Mouse (Mus musculus): ENCODE data around the gene Qars. TPM values are rescaled to one million over a fixed set of nuclear protein-coding genes. Genes with fewer than 3 reads are reported as not detected.
A peak's percentile ranks its signal among the peaks of the same experiment; 100 is the strongest.

Qars gene
- total RNA-seq, 1 experiment from 2014 or later, result 129 TPM

GRCm38 (mm10) chr9:108517253-108517930 lies 9.9 kb downstream of the Qars start:
- ATAC-seq (replicated peaks; ENCODE audit: insufficient number of reproducible peaks, low FRiP score, low TSS enrichment, poor library complexity, severe bottlenecking), result peak; percentile 19

- ATAC-seq (replicated peaks; ENCODE audit: insufficient number of reproducible peaks, low FRiP score, low TSS enrichment, poor library complexity, severe bottlenecking), result peak; percentile 16; the same call in 1 of the 2 replicates
Measured at GRCm38 (mm10) chr9:108517931-108518332, 10.4 kb downstream of the Qars start.

GRCm38 (mm10) chr9:108521604-108522003 lies 14.1 kb downstream of the Qars start:
- ATAC-seq (replicated peaks; ENCODE audit: insufficient number of reproducible peaks, low FRiP score, low TSS enrichment, poor library complexity, severe bottlenecking), result no peak

GRCm38 (mm10) chr9:108523341-108523740 lies 15.8 kb downstream of the Qars start:
- no peak for ATAC-seq (replicated peaks; ENCODE audit: insufficient number of reproducible peaks, low FRiP score, low TSS enrichment, poor library complexity, severe bottlenecking)

- ATAC-seq (replicated peaks; ENCODE audit: insufficient number of reproducible peaks, low FRiP score, low TSS enrichment, poor library complexity, severe bottlenecking), result no peak
Measured at GRCm38 (mm10) chr9:108525400-108525799, 17.9 kb downstream of the Qars start.

- ATAC-seq (replicated peaks; ENCODE audit: insufficient number of reproducible peaks, low FRiP score, low TSS enrichment, poor library complexity, severe bottlenecking), result no peak
Measured at GRCm38 (mm10) chr9:108530954-108531353, 23.4 kb downstream of the Qars start.

- no peak for ATAC-seq (replicated peaks; ENCODE audit: insufficient number of reproducible peaks, low FRiP score, low TSS enrichment, poor library complexity, severe bottlenecking)
Measured at GRCm38 (mm10) chr9:108531496-108531895, 24.0 kb downstream of the Qars start.

- no peak for ATAC-seq (replicated peaks; ENCODE audit: insufficient number of reproducible peaks, low FRiP score, low TSS enrichment, poor library complexity, severe bottlenecking)
Measured at GRCm38 (mm10) chr9:108540846-108541245, 33.3 kb downstream of the Qars start.

GRCm38 (mm10) chr9:108545986-108546385 lies 38.5 kb downstream of the Qars start:
- ATAC-seq (replicated peaks; ENCODE audit: insufficient number of reproducible peaks, low FRiP score, low TSS enrichment, poor library complexity, severe bottlenecking), result no peak

- ATAC-seq (replicated peaks; ENCODE audit: insufficient number of reproducible peaks, low FRiP score, low TSS enrichment, poor library complexity, severe bottlenecking), result no peak
Measured at GRCm38 (mm10) chr9:108546875-108547274, 39.4 kb downstream of the Qars start.

GRCm38 (mm10) chr9:108559169-108559568 lies 51.7 kb downstream of the Qars start:
- ATAC-seq (replicated peaks; ENCODE audit: insufficient number of reproducible peaks, low FRiP score, low TSS enrichment, poor library complexity, severe bottlenecking), result no peak

- peak; percentile 96 for ATAC-seq (replicated peaks; ENCODE audit: insufficient number of reproducible peaks, low FRiP score, low TSS enrichment, poor library complexity, severe bottlenecking)
Measured at GRCm38 (mm10) chr9:108560227-108560841, 52.8 kb downstream of the Qars start, which contains the start of gene Impdh2. Impdh2 (plus strand) TSS chr9:108560286.

- ATAC-seq (replicated peaks; ENCODE audit: insufficient number of reproducible peaks, low FRiP score, low TSS enrichment, poor library complexity, severe bottlenecking), result no peak
Measured at GRCm38 (mm10) chr9:108563671-108564070, 56.2 kb downstream of the Qars start.

GRCm38 (mm10) chr9:108564131-108564530 lies 56.6 kb downstream of the Qars start:
- ATAC-seq (replicated peaks; ENCODE audit: insufficient number of reproducible peaks, low FRiP score, low TSS enrichment, poor library complexity, severe bottlenecking), result no peak

Other genes with a start within 250 kb of the Qars start
- 3.2 to 5.7 TPM (median 5.0 TPM) in 3 replicates for gene Dag1, start 243.7 kb upstream of the Qars start, total RNA-seq (2017)
- 1.1 to 1.9 TPM (median 1.6 TPM) in 3 replicates for gene Nicn1, start 217.3 kb upstream of the Qars start, total RNA-seq (2017)
- 0.57 to 1.1 TPM in 2 of 3 replicates, not detected in the other for gene Amt, start 210.9 kb upstream of the Qars start, total RNA-seq (2017)
- 777 to 880 TPM (median 867 TPM) in 3 replicates for gene Rhoa, start 201.6 kb upstream of the Qars start, total RNA-seq (2017)
- gene Tcta, start 201.5 kb upstream of the Qars start, total RNA-seq (2017), result 9.4 to 19.9 TPM (median 16.0 TPM) in 3 replicates
- 1,210 to 1,931 TPM (median 1,658 TPM) in 3 replicates for gene Gpx1, start 168.8 kb upstream of the Qars start, total RNA-seq (2017)
- 106 to 168 TPM (median 114 TPM) in 3 replicates for gene Usp4, start 159.9 kb upstream of the Qars start, total RNA-seq (2017)
- gene 1700102P08Rik, start 114.9 kb upstream of the Qars start, total RNA-seq (2017), result 3.5 to 8.4 TPM (median 4.9 TPM) in 3 replicates
- not detected in 3 replicates for gene Ccdc36, start 79.2 kb upstream of the Qars start, total RNA-seq (2017)
- gene BC048562, start 71.2 kb upstream of the Qars start, total RNA-seq (2017), result not detected in 3 replicates
- 12.6 to 19.5 TPM (median 14.1 TPM) in 3 replicates for gene Ccdc71, start 47.2 kb upstream of the Qars start, total RNA-seq (2017)
- gene Klhdc8b, start 46.1 kb upstream of the Qars start, total RNA-seq (2017), result 0.48 to 0.97 TPM in 2 of 3 replicates, not detected in the other
- gene Lamb2, start 28.0 kb upstream of the Qars start, total RNA-seq (2017), result not detected in 3 replicates
- 39.9 to 81.2 TPM (median 50.5 TPM) in 3 replicates for gene Usp19, start 17.1 kb upstream of the Qars start, total RNA-seq (2017)
- gene Qrich1, start 9.1 kb downstream of the Qars start, total RNA-seq (2017), result 169 to 180 TPM (median 176 TPM) in 3 replicates
- gene Impdh2, start 52.6 kb downstream of the Qars start, total RNA-seq (2017), result 62.6 to 85.5 TPM (median 75.7 TPM) in 3 replicates
- gene Ndufaf3, start 59.7 kb downstream of the Qars start, total RNA-seq (2017), result 8.3 to 13.4 TPM (median 8.5 TPM) in 3 replicates
- gene Dalrd3, start 62.2 kb downstream of the Qars start, total RNA-seq (2017), result 30.3 to 61.1 TPM (median 44.8 TPM) in 3 replicates
- gene Wdr6, start 71.0 kb downstream of the Qars start, total RNA-seq (2017), result 3.6 to 11.4 TPM (median 5.8 TPM) in 3 replicates
- gene P4htm, start 90.0 kb downstream of the Qars start, total RNA-seq (2017), result 0.75 to 2.6 TPM (median 0.87 TPM) in 3 replicates
- gene Arih2, start 141.7 kb downstream of the Qars start, total RNA-seq (2017), result 163 to 214 TPM (median 169 TPM) in 3 replicates
- 41.3 to 54.1 TPM (median 43.3 TPM) in 3 replicates for gene Slc25a20, start 154.4 kb downstream of the Qars start, total RNA-seq (2017)
- 13.1 to 24.5 TPM (median 23.8 TPM) in 3 replicates for gene Prkar2a, start 181.6 kb downstream of the Qars start, total RNA-seq (2017)

Measured in monocyte, adult 5-6 weeks (primary cell).